Mouse (Mus musculus) embryonic fibroblast, embryonic 13.5 days (primary cell): ENCODE measurements at regions not wholly inside any gene's neighbourhood (a gene's known extent, or its start where the extent isn't known, plus 50 kb on each side); places are given as distances from the start of the nearest gene placed in this dataset.

Experiments
- H3K27ac ChIP-seq: 2 replicates; pipeline ENCODE4 v1.5.1; 2012; ENCODE audit warnings: low read length, control low read depth, inconsistent platforms; ENCODE audit not compliant: insufficient read depth
- H3K4me1 ChIP-seq: 2 replicates; pipeline ENCODE4 v1.6.1; 2011; ENCODE audit warnings: low read length; ENCODE audit not compliant: control insufficient read depth, insufficient read depth
- H3K4me3 ChIP-seq: 2 replicates; pipeline ENCODE4 v1.5.1; 2011; ENCODE audit warnings: mild to moderate bottlenecking, control low read depth, low read length; ENCODE audit not compliant: insufficient read depth
- CTCF ChIP-seq: IDR thresholded peaks from 2 replicates; pipeline ENCODE4 v1.5.1; 2011; ENCODE audit warnings: mild to moderate bottlenecking, control low read depth, low read length, moderate library complexity, borderline replicate concordance; ENCODE audit not compliant: insufficient read depth
- POLR2A ChIP-seq: IDR thresholded peaks from 2 replicates; pipeline ENCODE4 v1.6.1; 2011; ENCODE audit warnings: low read depth, mild to moderate bottlenecking, control low read depth, low read length, moderate library complexity

DNA sequence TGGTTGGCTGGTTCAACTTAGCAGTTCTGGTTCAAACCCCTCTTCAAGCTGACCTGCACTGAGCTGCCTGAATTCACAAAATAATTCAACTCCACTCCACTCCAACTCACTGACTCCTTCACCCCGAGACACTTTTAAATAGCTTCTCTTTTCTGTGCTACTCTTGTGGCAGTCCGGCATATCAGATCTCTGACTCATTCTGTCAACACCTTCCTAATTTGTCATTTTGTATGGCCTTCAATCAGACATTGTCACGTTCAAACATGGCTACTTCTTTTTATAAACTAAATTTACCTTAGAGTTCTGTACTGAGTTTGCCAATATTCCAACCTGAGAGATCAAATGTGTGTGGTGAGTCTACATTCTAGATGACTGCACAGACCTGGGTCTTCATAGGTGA lies 579.1 kb downstream of the Slitrk1 start:
- Histone ChIP-seq H3K4me3 (no peak overlapping the region), H3K27ac (no peak overlapping the region), H3K4me1 (no peaks in the 10 kb centered on the region)
- TF ChIP-seq POLR2A (no peak), CTCF (no peak)

DNA sequence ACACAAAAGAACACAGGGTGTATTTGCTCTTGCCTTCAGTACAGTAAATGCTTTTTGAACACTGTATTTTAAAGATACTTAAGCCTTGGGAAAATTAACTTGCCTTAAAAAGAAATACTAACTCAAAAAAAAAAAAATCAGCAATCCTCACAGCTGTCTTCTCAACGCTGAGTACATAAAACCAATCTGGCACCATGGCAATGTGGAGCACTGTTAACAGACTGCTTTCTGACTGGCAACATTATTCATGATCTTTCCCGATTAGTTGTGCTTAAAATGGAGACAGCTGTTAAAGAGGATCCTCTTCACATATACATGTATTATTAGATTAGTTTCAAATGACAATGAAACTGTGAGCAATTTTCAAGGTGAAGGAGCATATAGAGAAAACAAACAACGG lies 587.5 kb downstream of the Slitrk1 start:
- TF ChIP-seq POLR2A: no peak
- no peak for TF ChIP-seq CTCF

DNA sequence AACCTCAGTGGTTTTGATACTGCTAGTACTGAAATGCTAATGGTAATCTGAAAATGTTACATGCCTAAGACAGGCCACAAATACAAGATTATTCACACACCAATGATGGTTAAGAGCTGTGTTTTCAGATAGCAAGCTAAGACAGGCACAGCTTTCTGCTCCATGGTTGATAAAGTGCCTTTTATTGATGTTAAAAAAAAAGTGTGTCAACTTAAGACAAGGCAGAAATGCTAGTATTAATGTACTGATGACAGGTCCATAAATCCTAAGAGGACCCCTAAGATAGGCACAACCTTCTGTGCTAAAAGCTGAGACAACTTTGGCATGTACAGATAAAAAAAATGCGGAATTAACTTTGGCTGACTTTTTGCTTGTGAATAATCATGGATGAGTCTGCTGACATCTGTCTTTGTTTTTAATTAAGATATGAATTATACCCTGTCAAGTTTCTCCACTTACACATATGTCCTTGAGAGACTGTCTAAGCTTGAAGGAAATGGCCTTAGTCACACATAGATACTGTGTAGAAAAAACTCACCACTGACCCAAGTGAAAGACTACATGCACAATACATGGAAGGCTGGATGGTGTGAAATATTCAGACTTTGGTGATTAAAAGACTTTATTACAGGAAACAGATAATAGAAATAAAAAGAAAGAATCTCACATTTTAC lies 590.5 kb downstream of the Slitrk1 start:
- Histone ChIP-seq H3K27ac (no peak overlapping the region), H3K4me3 (no peak overlapping the region), H3K4me1 (no peaks in the 10 kb centered on the region)
- TF ChIP-seq POLR2A (no peak), CTCF (no peak)

More for the DNA sequence above, 587.5 kb downstream of the Slitrk1 start:
- H3K4me3 ChIP-seq: no peak overlapping the region
- no peaks in the 10 kb centered on the region for H3K4me1 ChIP-seq
- no peak overlapping the region for H3K27ac ChIP-seq

- H3K4me3 ChIP-seq: no peak overlapping the region
- H3K27ac ChIP-seq: no peak overlapping the region
- H3K4me1 ChIP-seq: no peaks in the 10 kb centered on the region; the same call in 1 of the 2 replicates
- TF ChIP-seq CTCF: no peak
- no peak for TF ChIP-seq POLR2A
Observed at GRCm38 (mm10) chr14:108307627-108308026, 606.3 kb downstream of the Slitrk1 start.

GRCm38 (mm10) chr14:108279630-108280029 lies 634.3 kb downstream of the Slitrk1 start:
- Histone ChIP-seq H3K27ac (no peak overlapping the region), H3K4me3 (no peak overlapping the region), H3K4me1 (no peaks in the 10 kb centered on the region)
- TF ChIP-seq POLR2A: no peak
- TF ChIP-seq CTCF: no peak

GRCm38 (mm10) chr14:108261083-108261482 lies 652.9 kb downstream of the Slitrk1 start:
- H3K4me1 ChIP-seq: peaks cover 3% of the 10 kb centered on the region; the same call in 1 of the 2 replicates
- H3K27ac ChIP-seq: no peak overlapping the region
- no peak for TF ChIP-seq POLR2A
- TF ChIP-seq CTCF: no peak
- H3K4me3 ChIP-seq: no peak overlapping the region

GRCm38 (mm10) chr14:108247365-108247764 lies 666.6 kb downstream of the Slitrk1 start:
- no peak for TF ChIP-seq CTCF
- no peak for TF ChIP-seq POLR2A

GRCm38 (mm10) chr14:108225483-108226124 lies 688.4 kb downstream of the Slitrk1 start:
- Histone ChIP-seq H3K4me1 (no peaks in the 10 kb centered on the region), H3K4me3 (no peak overlapping the region), H3K27ac (no peak overlapping the region)
- TF ChIP-seq CTCF: no peak
- TF ChIP-seq POLR2A: no peak

More at GRCm38 (mm10) chr14:108247365-108247764, 666.6 kb downstream of the Slitrk1 start:
- Histone ChIP-seq H3K27ac (no peak overlapping the region), H3K4me3 (no peak overlapping the region), H3K4me1 (no peaks in the 10 kb centered on the region)

GRCm38 (mm10) chr14:108209246-108209645 lies 704.7 kb downstream of the Slitrk1 start:
- no peak for TF ChIP-seq POLR2A
- Histone ChIP-seq H3K27ac (no peak overlapping the region), H3K4me1 (no peaks in the 10 kb centered on the region; the same call in 1 of the 2 replicates), H3K4me3 (no peak overlapping the region)

- no peak for TF ChIP-seq CTCF
- Histone ChIP-seq H3K27ac (no peak overlapping the region), H3K4me1 (no peaks in the 10 kb centered on the region), H3K4me3 (no peak overlapping the region)
Observed at GRCm38 (mm10) chr14:108199133-108199532, 714.8 kb downstream of the Slitrk1 start.
